Mouse (Mus musculus): ENCODE data around the gene Kalrn. TPM values are rescaled to one million over a fixed set of nuclear protein-coding genes. Genes with fewer than 3 reads are reported as not detected.

Kalrn gene
- polyA plus RNA-seq, 1 experiment: 1.5 TPM

- no peaks in the 10 kb centered on the region for H3K4me1 ChIP-seq (ENCODE audit: control insufficient read depth, insufficient read depth, insufficient read length, low read length)
- H3K27ac ChIP-seq (replicated peaks; ENCODE audit: low read depth, low read length): no peak overlapping the region
- H3K4me3 ChIP-seq (ENCODE audit: insufficient read depth, low read depth, low read length): no peak overlapping the region
These were observed 3.4 kb downstream of the Kalrn start for GRCm38 (mm10) chr16:34569897-34570296.

GRCm38 (mm10) chr16:34568831-34569230 is 4.5 kb downstream of the Kalrn start:
- Histone ChIP-seq H3K27ac (replicated peaks; ENCODE audit: low read depth, low read length) (no peak overlapping the region), H3K4me3 (ENCODE audit: insufficient read depth, low read depth, low read length) (no peak overlapping the region), H3K4me1 (ENCODE audit: control insufficient read depth, insufficient read depth, insufficient read length, low read length) (peaks cover 4% of the 10 kb centered on the region)

GRCm38 (mm10) chr16:34563593-34564280 is 9.6 kb downstream of the Kalrn start:
- no peak overlapping the region for H3K4me3 ChIP-seq (ENCODE audit: insufficient read depth, low read depth, low read length)
- H3K4me1 ChIP-seq (ENCODE audit: control insufficient read depth, insufficient read depth, insufficient read length, low read length): peaks cover 11% of the 10 kb centered on the region
- no peak overlapping the region for H3K27ac ChIP-seq (replicated peaks; ENCODE audit: low read depth, low read length)

- H3K4me1 ChIP-seq (ENCODE audit: control insufficient read depth, insufficient read depth, insufficient read length, low read length): peaks cover 20% of the 10 kb centered on the region
- H3K27ac ChIP-seq (replicated peaks; ENCODE audit: low read depth, low read length): no peak overlapping the region
- no peak overlapping the region for H3K4me3 ChIP-seq (ENCODE audit: insufficient read depth, low read depth, low read length)
These were observed 11.6 kb downstream of the Kalrn start for GRCm38 (mm10) chr16:34561734-34562135.

- no peak overlapping the region for H3K4me3 ChIP-seq (ENCODE audit: insufficient read depth, low read depth, low read length)
- no peak overlapping the region for H3K27ac ChIP-seq (replicated peaks; ENCODE audit: low read depth, low read length)
- peaks cover 24% of the 10 kb centered on the region for H3K4me1 ChIP-seq (ENCODE audit: control insufficient read depth, insufficient read depth, insufficient read length, low read length)
These were observed 12.5 kb downstream of the Kalrn start for GRCm38 (mm10) chr16:34560814-34561213.

DNA sequence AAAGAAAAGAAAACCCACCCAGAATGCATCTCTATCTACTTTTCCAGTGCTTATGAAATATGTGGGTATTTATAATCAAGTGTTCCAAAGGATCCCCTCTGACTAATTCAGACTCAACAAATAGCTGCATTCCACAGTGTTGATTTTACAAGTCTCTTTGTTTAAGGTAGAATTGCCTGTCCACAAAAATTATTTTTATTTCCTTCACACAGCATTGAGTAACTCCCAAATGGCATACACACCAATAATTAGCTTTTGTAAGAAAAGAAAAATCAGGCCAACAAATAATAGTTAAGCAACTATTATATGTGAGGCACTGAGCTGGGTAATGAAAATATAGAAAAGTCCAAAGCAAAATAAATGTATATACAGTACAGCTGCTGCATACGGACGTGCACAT is 12.9 kb downstream of the Kalrn start:
- Histone ChIP-seq H3K4me3 (ENCODE audit: insufficient read depth, low read depth, low read length) (no peak overlapping the region), H3K4me1 (ENCODE audit: control insufficient read depth, insufficient read depth, insufficient read length, low read length) (peaks cover 24% of the 10 kb centered on the region), H3K27ac (replicated peaks; ENCODE audit: low read depth, low read length) (no peak overlapping the region)

GRCm38 (mm10) chr16:34557891-34558290 is 15.4 kb downstream of the Kalrn start:
- Histone ChIP-seq H3K27ac (replicated peaks; ENCODE audit: low read depth, low read length) (no peak overlapping the region), H3K4me1 (ENCODE audit: control insufficient read depth, insufficient read depth, insufficient read length, low read length) (peaks cover 22% of the 10 kb centered on the region; the same call in 1 of the 2 replicates), H3K4me3 (ENCODE audit: insufficient read depth, low read depth, low read length) (no peak overlapping the region)

DNA sequence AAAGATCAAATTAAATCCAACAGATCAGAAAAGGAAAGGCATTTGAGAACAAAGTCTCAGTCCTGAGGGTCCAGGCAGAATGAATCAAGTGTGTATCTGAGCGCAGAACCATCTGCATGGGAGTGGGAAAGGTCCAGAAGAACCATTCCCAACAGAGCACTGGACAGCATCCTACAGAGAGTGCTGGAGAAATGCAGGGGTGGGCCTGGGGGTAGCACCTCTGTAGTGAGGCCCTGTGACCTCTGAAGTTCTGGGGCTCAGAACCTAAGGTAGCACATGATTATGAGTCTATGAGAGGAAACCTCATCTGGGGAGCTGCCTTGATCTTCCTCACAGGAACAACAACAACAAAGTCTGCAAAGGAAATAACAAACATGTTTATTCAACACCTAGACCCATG is 20.6 kb downstream of the Kalrn start:
- Histone ChIP-seq H3K4me1 (ENCODE audit: control insufficient read depth, insufficient read depth, insufficient read length, low read length) (peaks cover 11% of the 10 kb centered on the region; the same call in 1 of the 2 replicates), H3K4me3 (ENCODE audit: insufficient read depth, low read depth, low read length) (no peak overlapping the region), H3K27ac (replicated peaks; ENCODE audit: low read depth, low read length) (no peak overlapping the region)

DNA sequence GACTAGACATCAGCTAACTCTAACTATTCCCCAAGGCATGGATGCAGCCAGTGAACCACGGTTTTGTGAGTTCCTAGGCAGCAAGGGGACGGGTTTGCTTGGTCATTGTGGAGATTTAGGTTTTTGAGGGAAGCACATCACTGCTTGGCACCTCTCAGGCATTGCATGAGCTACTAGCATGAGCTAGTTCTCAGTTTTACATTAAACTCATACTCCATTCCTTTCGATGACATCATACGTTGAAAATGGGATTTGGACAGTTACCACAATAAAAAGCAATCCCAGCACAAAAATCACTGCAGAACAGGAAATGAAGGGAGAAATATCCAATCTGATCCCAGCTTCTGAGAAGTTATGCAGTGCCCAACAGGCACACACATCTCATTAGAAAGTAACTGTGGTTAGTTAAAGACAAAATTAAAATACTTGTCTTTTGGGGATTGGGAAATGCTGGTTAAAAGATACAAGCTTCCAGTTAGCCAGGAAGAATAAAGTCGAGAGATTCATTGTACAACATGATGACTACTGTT is 23.8 kb downstream of the Kalrn start:
- H3K27ac ChIP-seq (replicated peaks; ENCODE audit: low read depth, low read length): no peak overlapping the region
- H3K4me3 ChIP-seq (ENCODE audit: insufficient read depth, low read depth, low read length): no peak overlapping the region
- peaks cover 5% of the 10 kb centered on the region; the same call in 1 of the 2 replicates for H3K4me1 ChIP-seq (ENCODE audit: control insufficient read depth, insufficient read depth, insufficient read length, low read length)

- H3K4me3 ChIP-seq (ENCODE audit: insufficient read depth, low read depth, low read length): no peak overlapping the region
- H3K4me1 ChIP-seq (ENCODE audit: control insufficient read depth, insufficient read depth, insufficient read length, low read length): peaks cover 3% of the 10 kb centered on the region; the same call in 1 of the 2 replicates
- no peak overlapping the region for H3K27ac ChIP-seq (replicated peaks; ENCODE audit: low read depth, low read length)
These were observed 26.4 kb downstream of the Kalrn start for GRCm38 (mm10) chr16:34546805-34547509.

- Histone ChIP-seq H3K27ac (replicated peaks; ENCODE audit: low read depth, low read length) (no peak overlapping the region), H3K4me1 (ENCODE audit: control insufficient read depth, insufficient read depth, insufficient read length, low read length) (peaks cover 3% of the 10 kb centered on the region; the same call in 1 of the 2 replicates), H3K4me3 (ENCODE audit: insufficient read depth, low read depth, low read length) (no peak overlapping the region)
These were observed 29.6 kb downstream of the Kalrn start for GRCm38 (mm10) chr16:34543754-34544153.

DNA sequence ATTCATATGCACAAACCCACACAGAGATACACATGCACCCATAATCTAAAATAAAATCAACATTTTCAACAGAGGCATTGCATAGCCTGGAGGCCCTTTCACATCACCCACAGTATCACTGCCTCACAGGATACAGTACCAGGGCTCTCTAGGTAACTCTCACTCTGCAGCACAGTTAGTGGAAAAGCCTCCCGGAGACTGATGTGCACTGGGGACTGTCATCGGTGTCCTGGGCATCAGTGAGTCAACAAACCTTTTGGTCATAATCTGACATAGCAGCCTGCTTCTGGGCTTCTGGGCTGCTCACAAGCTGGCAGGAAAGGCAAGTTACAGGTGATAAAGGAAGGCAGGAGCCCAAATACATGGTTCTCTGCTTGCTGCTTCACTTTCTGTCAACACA is 31.0 kb downstream of the Kalrn start:
- H3K4me3 ChIP-seq (ENCODE audit: insufficient read depth, low read depth, low read length): no peak overlapping the region
- peaks cover 6% of the 10 kb centered on the region; the same call in 1 of the 2 replicates for H3K4me1 ChIP-seq (ENCODE audit: control insufficient read depth, insufficient read depth, insufficient read length, low read length)
- no peak overlapping the region for H3K27ac ChIP-seq (replicated peaks; ENCODE audit: low read depth, low read length)

DNA sequence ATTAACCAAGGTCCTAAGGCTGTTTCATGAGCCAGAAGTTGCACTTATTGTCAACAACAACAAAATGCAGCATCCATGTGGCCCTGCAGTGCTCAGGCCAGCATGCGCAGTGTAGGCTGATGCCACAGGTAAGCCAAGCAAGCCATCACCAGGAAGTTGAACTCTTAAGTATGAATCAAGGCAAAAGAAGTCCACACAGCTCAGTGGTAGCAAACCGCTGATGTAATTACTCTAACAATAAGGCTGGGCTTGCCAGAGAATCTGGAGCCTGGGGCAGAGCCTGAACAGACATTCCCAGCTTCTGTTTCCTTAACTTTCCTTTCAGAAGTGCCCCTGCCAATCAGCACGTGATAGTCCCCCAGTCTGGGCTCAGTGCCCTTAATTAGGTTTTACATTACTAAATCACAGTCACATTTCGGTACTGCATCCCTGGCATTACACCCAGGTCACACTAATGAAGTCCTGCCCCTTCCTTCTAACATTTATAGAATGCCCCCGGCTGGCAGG is 34.6 kb downstream of the Kalrn start:
- H3K27ac ChIP-seq (replicated peaks; ENCODE audit: low read depth, low read length): no peak overlapping the region
- peaks cover 12% of the 10 kb centered on the region; the same call in 1 of the 2 replicates for H3K4me1 ChIP-seq (ENCODE audit: control insufficient read depth, insufficient read depth, insufficient read length, low read length)
- no peak overlapping the region for H3K4me3 ChIP-seq (ENCODE audit: insufficient read depth, low read depth, low read length)

DNA sequence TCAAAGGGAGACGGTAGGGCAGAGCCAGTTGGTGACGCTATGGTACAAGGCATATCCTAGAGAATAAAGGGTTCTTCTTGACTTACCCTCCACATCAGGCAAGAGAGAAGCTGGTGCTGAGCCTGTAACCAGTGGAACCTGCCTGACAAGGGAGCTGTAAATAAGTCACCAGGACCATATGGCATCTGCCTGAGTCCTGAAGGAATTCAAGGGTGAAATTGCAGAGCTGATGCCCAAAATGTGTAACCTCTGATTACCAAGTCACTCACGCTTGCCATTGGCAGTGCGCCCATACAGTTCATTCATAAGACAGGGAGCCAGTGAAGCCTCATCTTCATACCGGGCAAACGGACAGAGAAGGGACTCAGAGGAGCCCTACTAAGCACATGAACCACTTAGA is 37.0 kb downstream of the Kalrn start:
- Histone ChIP-seq H3K4me3 (ENCODE audit: insufficient read depth, low read depth, low read length) (no peak overlapping the region), H3K4me1 (ENCODE audit: control insufficient read depth, insufficient read depth, insufficient read length, low read length) (peaks cover 12% of the 10 kb centered on the region; the same call in 1 of the 2 replicates), H3K27ac (replicated peaks; ENCODE audit: low read depth, low read length) (no peak overlapping the region)

DNA sequence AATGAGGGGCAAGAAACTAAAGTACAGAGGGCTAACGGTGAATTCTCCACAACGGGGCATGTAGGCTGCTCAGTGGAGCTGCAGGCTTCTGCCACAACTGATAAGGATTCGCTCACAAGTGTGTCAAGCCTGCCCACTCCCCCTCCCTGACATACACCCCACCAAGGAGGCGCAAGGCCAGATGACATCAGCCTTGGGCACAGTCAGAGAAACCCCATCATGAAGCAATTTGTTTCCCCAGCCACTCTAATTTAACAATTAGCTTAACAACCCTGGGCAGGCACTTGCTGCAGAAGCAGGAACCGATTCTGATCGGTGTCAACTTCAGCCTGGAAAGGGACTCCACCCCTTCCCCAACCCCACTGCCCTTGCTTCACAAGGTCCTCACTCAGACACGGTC is 38.2 kb downstream of the Kalrn start:
- Histone ChIP-seq H3K4me1 (ENCODE audit: control insufficient read depth, insufficient read depth, insufficient read length, low read length) (peaks cover 12% of the 10 kb centered on the region; the same call in 1 of the 2 replicates), H3K4me3 (ENCODE audit: insufficient read depth, low read depth, low read length) (no peak overlapping the region), H3K27ac (replicated peaks; ENCODE audit: low read depth, low read length) (no peak overlapping the region)

All from brown adipose tissue, adult 24 weeks (tissue).